Mouse (Mus musculus) liver, embryonic 11.5 days (tissue): ENCODE measurements around the gene Slc15a3. TPM values are rescaled to one million over a fixed set of nuclear protein-coding genes. Genes with fewer than 3 reads are reported as not detected.
A peak's percentile ranks its signal among the peaks of the same experiment; 100 is the strongest.

Source experiments
- ATAC-seq: fragments of 200-750 bp; cut with Nextera tagmentation; replicated peaks from 2 replicates; pipeline ENCODE4 v1.8.0; 2017; ENCODE audit warnings: moderate number of reproducible peaks, mild to moderate bottlenecking, moderate TSS enrichment, moderate library complexity; ENCODE audit not compliant: low FRiP score
- DNase-seq: peaks from one replicate; pipeline ENCODE4 v3.0.0-alpha.2; 2017; ENCODE audit warnings: low spot score
- H3K27ac ChIP-seq: fragments of 300-500 bp; sonication (generic); 2 replicates; pipeline ENCODE4 v1.5.1; 2014; ENCODE audit warnings: mild to moderate bottlenecking, low read depth, low read length, control low read depth
- H3K27me3 ChIP-seq: fragments of 300-500 bp; sonication (generic); replicated peaks from 2 replicates; pipeline ENCODE4 v1.6.1; 2014; ENCODE audit warnings: low read length, mixed read lengths; ENCODE audit not compliant: control insufficient read depth, insufficient read depth
- H3K36me3 ChIP-seq: fragments of 300-500 bp; sonication (generic); 2 replicates; pipeline ENCODE4 v1.6.1; 2014; ENCODE audit warnings: mild to moderate bottlenecking, low read length, moderate library complexity, mixed read lengths; ENCODE audit not compliant: control insufficient read depth, insufficient read depth
- H3K4me1 ChIP-seq: fragments of 300-500 bp; sonication (generic); replicated peaks from 2 replicates; pipeline ENCODE4 v1.6.1; 2014; ENCODE audit warnings: low read length, mixed read lengths; ENCODE audit not compliant: control insufficient read depth, insufficient read depth
- H3K4me2 ChIP-seq: fragments of 300-500 bp; sonication (generic); 2 replicates; pipeline ENCODE4 v1.6.1; 2014; ENCODE audit warnings: mild to moderate bottlenecking, control low read depth, moderate library complexity
- H3K4me3 ChIP-seq: fragments of 300-500 bp; sonication (generic); 2 replicates; pipeline ENCODE4 v1.5.1; 2014; ENCODE audit warnings: low read depth, low read length, control low read depth
- H3K9ac ChIP-seq: fragments of 300-500 bp; sonication (generic); 2 replicates; pipeline ENCODE4 v1.6.1; 2014; ENCODE audit warnings: low read depth, low read length, control low read depth
- H3K9me3 ChIP-seq: fragments of 300-500 bp; sonication (generic); 2 replicates; pipeline ENCODE4 v1.6.1; 2016; ENCODE audit warnings: low read length, inconsistent platforms, mixed read lengths; ENCODE audit not compliant: control insufficient read depth
- WGBS: fragments of 180-500 bp; shearing (Covaris S2); extraction: QIAGEN DNeasy Blood & Tissue Kit; methylation state at CpG from one replicate; pipeline ENCODE4 v1.1.7; 2014; 5-methylcytosine and 5-hydroxymethylcytosine counted together
- polyA plus RNA-seq: library from polyadenylated mRNA; unstranded; fragments of >200 nt; fragmentation: Nextera tagmentation; extraction: Ambion mirVana; gene quantifications from 2 replicates; pipeline ENCODE4 v1.2.1, GENCODE M21; 2014

The Slc15a3 gene
- polyA plus RNA-seq, 1 experiment from 2014 or later, result 1.2 TPM

GRCm38 (mm10) chr19:10869886-10870527 is 30.5 kb downstream of the Slc15a3 start, which contains the start of gene Tmem132a:
TSS of gene Tmem132a (minus strand) at chr19:10869940.
- Histone ChIP-seq H3K9me3 (no peaks in the 10 kb centered on the region), H3K36me3 (peaks cover 23% of the 10 kb centered on the region), H3K4me2 (peak within 1 kb of the TSS; percentile 62), H3K4me3 (peak within 1 kb of the TSS; percentile 55), H3K4me1 (0 out of 2 replicates have a peak, but pooled peaks cover 3% of the 10 kb centered on the region), H3K27ac (no peak within 1 kb of the TSS; the same call in 1 of the 2 replicates), H3K27me3 (peaks cover 28% of the 10 kb centered on the region), H3K9ac (peak within 1 kb of the TSS; percentile 67)
- ATAC-seq (no peak), DNase-seq (no peak)
- 15% methylated on average over 8 of the region's 8 CpGs for WGBS

GRCm38 (mm10) chr19:10870676-10871075 is 31.1 kb downstream of the Slc15a3 start:
- H3K4me2 ChIP-seq, result no peak overlapping the region
- no peak overlapping the region for H3K27ac ChIP-seq
- peaks cover 18% of the 10 kb centered on the region for H3K36me3 ChIP-seq
- H3K4me1 ChIP-seq, result 0 out of 2 replicates have a peak, but pooled peaks cover 3% of the 10 kb centered on the region
- ATAC-seq (no peak), DNase-seq (no peak)
- no peaks in the 10 kb centered on the region for H3K9me3 ChIP-seq
- WGBS, result 88% methylated on average over 3 of the region's 3 CpGs
- H3K4me3 ChIP-seq, result no peak overlapping the region
- H3K27me3 ChIP-seq, result peaks cover 28% of the 10 kb centered on the region
- H3K9ac ChIP-seq, result no peak overlapping the region

- Histone ChIP-seq H3K27me3 (peaks cover 28% of the 10 kb centered on the region), H3K36me3 (peaks cover 18% of the 10 kb centered on the region), H3K9me3 (no peaks in the 10 kb centered on the region), H3K4me3 (no peak overlapping the region), H3K27ac (no peak overlapping the region), H3K4me1 (0 out of 2 replicates have a peak, but pooled peaks cover 3% of the 10 kb centered on the region), H3K9ac (no peak overlapping the region), H3K4me2 (no peak overlapping the region)
- no peak for DNase-seq
- 70% methylated on average over 14 of the region's 14 CpGs for WGBS
- ATAC-seq, result no peak
Measured at GRCm38 (mm10) chr19:10871328-10871961, 31.9 kb downstream of the Slc15a3 start.

- DNase-seq (no peak), ATAC-seq (no peak)
- H3K4me2 ChIP-seq, result no peak overlapping the region
- WGBS, result 88% methylated on average over 7 of the region's 7 CpGs
- H3K4me3 ChIP-seq, result no peak overlapping the region
- no peaks in the 10 kb centered on the region for H3K9me3 ChIP-seq
- H3K9ac ChIP-seq, result no peak overlapping the region
- peaks cover 6% of the 10 kb centered on the region for H3K36me3 ChIP-seq
- peaks cover 7% of the 10 kb centered on the region for H3K4me1 ChIP-seq
- no peak overlapping the region for H3K27ac ChIP-seq
- no peaks in the 10 kb centered on the region for H3K27me3 ChIP-seq
Measured at GRCm38 (mm10) chr19:10878201-10878837, 38.8 kb downstream of the Slc15a3 start.

- ATAC-seq (no peak), DNase-seq (no peak)
- 38% methylated on average over 6 of the region's 7 CpGs for WGBS
Measured at GRCm38 (mm10) chr19:10880085-10880974, 40.8 kb downstream of the Slc15a3 start.

GRCm38 (mm10) chr19:10880975-10881425 is 41.5 kb downstream of the Slc15a3 start:
- no peaks in the 10 kb centered on the region for H3K36me3 ChIP-seq
- peaks cover 7% of the 10 kb centered on the region for H3K4me1 ChIP-seq
- ATAC-seq (peak; percentile 73; the same call in 1 of the 2 replicates), DNase-seq (no peak)
- 0 out of 2 replicates have a peak, but pooled peaks cover 6% of the 10 kb centered on the region for H3K9me3 ChIP-seq
- H3K27ac ChIP-seq, result no peak overlapping the region; the same call in 1 of the 2 replicates
- peak overlapping the region; percentile 60 for H3K4me3 ChIP-seq
- peak overlapping the region; percentile 79 for H3K9ac ChIP-seq
- WGBS, result 5% methylated on average over 14 of the region's 14 CpGs
- H3K27me3 ChIP-seq, result no peaks in the 10 kb centered on the region
- H3K4me2 ChIP-seq, result peak overlapping the region; percentile 93

More at GRCm38 (mm10) chr19:10880085-10880974, 40.8 kb downstream of the Slc15a3 start:
- Histone ChIP-seq H3K27me3 (no peaks in the 10 kb centered on the region), H3K9me3 (0 out of 2 replicates have a peak, but pooled peaks cover 6% of the 10 kb centered on the region), H3K36me3 (no peaks in the 10 kb centered on the region), H3K9ac (no peak overlapping the region), H3K4me1 (peaks cover 7% of the 10 kb centered on the region), H3K4me3 (peak overlapping the region; percentile 60), H3K27ac (no peak overlapping the region), H3K4me2 (peak overlapping the region; percentile 93)

- peak within 1 kb of the TSS; percentile 60 for H3K4me3 ChIP-seq
- no peaks in the 10 kb centered on the region for H3K27me3 ChIP-seq
- peak; percentile 86 for ATAC-seq
- under 1% methylated on average over 49 of the region's 49 CpGs for WGBS
- H3K27ac ChIP-seq, result peak within 1 kb of the TSS; percentile 62
- H3K36me3 ChIP-seq, result no peaks in the 10 kb centered on the region
- peaks cover 7% of the 10 kb centered on the region for H3K4me1 ChIP-seq
- H3K4me2 ChIP-seq, result peak within 1 kb of the TSS; percentile 93
- peak; percentile 92 for DNase-seq
- peak within 1 kb of the TSS; percentile 79 for H3K9ac ChIP-seq
- 0 out of 2 replicates have a peak, but pooled peaks cover 6% of the 10 kb centered on the region for H3K9me3 ChIP-seq
Measured at GRCm38 (mm10) chr19:10881426-10882154, 42.1 kb downstream of the Slc15a3 start, which contains the start of gene Tmem109. TSS of gene Tmem109 (minus strand) at chr19:10882001.
